Mouse (Mus musculus) stomach, embryonic 14.5 days (tissue): ENCODE measurements around the gene Tmc7. TPM values are rescaled to one million over a fixed set of nuclear protein-coding genes. Genes with fewer than 3 reads are reported as not detected.

Experiments used
- ATAC-seq: fragments of 200-750 bp; cut with Nextera tagmentation; 2 replicates; pipeline ENCODE4 v1.8.0; 2017; ENCODE audit warnings: low read depth, moderate TSS enrichment; ENCODE audit not compliant: insufficient number of reproducible peaks, insufficient read depth, low FRiP score
- H3K27ac ChIP-seq: fragments of 300-500 bp; sonication (generic); 2 replicates; pipeline ENCODE4 v1.5.1; 2014; ENCODE audit warnings: mild to moderate bottlenecking, low read length, moderate library complexity, mixed read lengths
- H3K27me3 ChIP-seq: fragments of 300-500 bp; sonication (generic); 2 replicates; pipeline ENCODE4 v1.6.1; 2014; ENCODE audit warnings: low read length, control low read depth, mixed read lengths; ENCODE audit not compliant: control insufficient read depth, insufficient read depth
- H3K36me3 ChIP-seq: fragments of 300-500 bp; sonication (generic); 2 replicates; pipeline ENCODE4 v1.6.1; 2014; ENCODE audit warnings: mild to moderate bottlenecking, control low read depth, low read length, moderate library complexity, mixed read lengths; ENCODE audit not compliant: control insufficient read depth, insufficient read depth
- H3K4me1 ChIP-seq: fragments of 300-500 bp; sonication (generic); 2 replicates; pipeline ENCODE4 v1.6.1; 2014; ENCODE audit warnings: low read length, control low read depth, mixed read lengths; ENCODE audit not compliant: control insufficient read depth, insufficient read depth
- H3K4me2 ChIP-seq: fragments of 300-500 bp; sonication (generic); replicated peaks from 2 replicates; pipeline ENCODE4 v1.6.1; 2014; ENCODE audit warnings: low read depth, low read length, control low read depth
- H3K4me3 ChIP-seq: fragments of 300-500 bp; sonication (generic); 2 replicates; pipeline ENCODE4 v1.5.1; 2014; ENCODE audit warnings: low read depth, low read length, control low read depth
- H3K9ac ChIP-seq: fragments of 300-500 bp; sonication (generic); replicated peaks from 2 replicates; pipeline ENCODE4 v1.6.1; 2014; ENCODE audit warnings: low read depth, mild to moderate bottlenecking, control low read depth, low read length, moderate library complexity, mixed read lengths
- H3K9me3 ChIP-seq: fragments of 300-500 bp; sonication (generic); 2 replicates; pipeline ENCODE4 v1.6.1; 2016; ENCODE audit warnings: low read depth, low read length, control low read depth; ENCODE audit not compliant: control insufficient read depth
- WGBS: fragments of 180-500 bp; shearing (Covaris S2); extraction: QIAGEN DNeasy Blood & Tissue Kit; methylation state at CpG from one replicate; pipeline ENCODE4 v1.1.7; 2014; 5-methylcytosine and 5-hydroxymethylcytosine counted together
- polyA plus RNA-seq: library from polyadenylated mRNA; unstranded; fragments of >200 nt; fragmentation: Nextera tagmentation; extraction: Ambion mirVana; gene quantifications from 2 replicates; pipeline ENCODE4 v1.2.1, GENCODE M21; 2014

Tmc7 gene
- polyA plus RNA-seq, 1 experiment from 2014 or later: 13.3 TPM

DNA sequence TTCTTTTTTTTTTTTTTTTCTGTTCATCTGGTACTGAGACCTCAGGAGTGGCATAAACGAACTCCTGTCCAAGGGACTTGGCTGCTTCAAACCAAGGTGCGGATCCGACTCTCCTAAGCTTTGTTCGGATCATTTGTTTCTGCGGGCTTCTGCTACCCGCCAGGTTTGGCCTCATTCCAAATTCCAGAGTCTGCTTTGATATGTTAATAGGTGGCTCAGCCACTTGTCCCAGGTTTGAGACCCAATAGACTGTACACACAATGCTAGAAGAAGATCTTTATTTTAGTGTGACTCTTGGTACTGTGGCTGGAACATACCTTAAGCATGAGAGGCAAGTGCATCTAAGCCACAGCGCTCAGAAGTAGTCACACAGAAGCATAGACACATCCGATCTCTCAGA lies 27.4 kb upstream of the Tmc7 start:
- Histone ChIP-seq H3K27ac (no peak overlapping the region), H3K4me1 (no peaks in the 10 kb centered on the region), H3K36me3 (no peaks in the 10 kb centered on the region), H3K27me3 (no peaks in the 10 kb centered on the region), H3K9ac (no peak overlapping the region), H3K4me2 (no peak overlapping the region), H3K9me3 (no peaks in the 10 kb centered on the region), H3K4me3 (no peak overlapping the region)
- 69% methylated on average over 8 of the region's 8 CpGs for WGBS
- no peak for ATAC-seq

DNA sequence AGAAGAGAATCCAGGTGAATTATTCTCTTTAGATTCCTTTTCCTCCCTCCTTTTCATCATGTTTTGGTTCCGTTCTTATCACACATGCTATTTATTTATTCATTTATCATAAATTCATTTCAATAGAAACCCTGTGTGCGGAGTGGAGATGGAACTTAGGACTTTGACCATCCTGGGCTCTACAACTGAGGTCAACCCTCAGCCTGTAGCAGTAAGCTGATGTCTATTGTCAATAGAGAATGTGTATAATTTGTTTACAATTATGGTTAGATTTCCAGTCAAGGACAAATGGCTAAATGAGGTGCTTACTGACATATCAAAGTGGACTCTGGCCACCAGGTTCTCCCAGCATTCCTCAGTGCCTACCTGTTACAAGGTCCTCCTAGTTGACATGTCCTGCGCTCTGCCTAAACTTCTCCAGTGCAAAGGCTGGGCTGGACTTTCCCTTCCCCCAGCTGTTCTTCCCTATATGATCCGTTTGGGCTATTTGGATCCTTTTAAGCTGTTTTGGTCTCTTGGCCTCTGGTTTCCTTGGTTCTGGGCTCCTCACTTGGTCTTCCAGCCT lies 26.7 kb upstream of the Tmc7 start:
- no peaks in the 10 kb centered on the region for H3K27me3 ChIP-seq
- 75% methylated on average over 4 of the region's 4 CpGs for WGBS
- ATAC-seq: no peak

DNA sequence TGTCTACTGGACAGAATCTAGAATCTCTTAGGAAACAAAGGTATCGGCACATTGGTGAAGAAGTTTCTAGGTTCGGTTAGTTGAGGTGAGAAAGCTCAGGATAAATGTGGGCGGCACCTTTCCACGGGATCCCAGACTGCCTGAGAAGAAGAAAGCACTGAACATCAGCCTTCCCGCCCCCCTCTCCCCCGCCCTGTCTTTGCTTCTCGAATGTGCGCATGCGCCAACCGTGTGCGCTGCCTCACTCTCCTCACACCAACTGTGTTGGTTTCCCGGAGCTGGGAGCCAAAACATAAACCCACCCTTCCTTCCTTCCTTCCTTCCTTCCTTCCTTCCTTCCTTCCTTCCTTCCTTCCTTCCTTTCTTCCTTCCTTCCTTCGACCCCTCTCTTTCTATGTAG lies 26.2 kb upstream of the Tmc7 start:
- H3K9me3 ChIP-seq: peaks cover 5% of the 10 kb centered on the region; the same call in 1 of the 2 replicates
- ATAC-seq: no peak
- H3K27me3 ChIP-seq: no peaks in the 10 kb centered on the region
- no peak overlapping the region for H3K4me3 ChIP-seq
- H3K36me3 ChIP-seq: no peaks in the 10 kb centered on the region
- H3K27ac ChIP-seq: no peak overlapping the region
- 82% methylated on average over 13 of the region's 13 CpGs for WGBS
- no peak overlapping the region for H3K4me2 ChIP-seq
- H3K4me1 ChIP-seq: no peaks in the 10 kb centered on the region
- no peak overlapping the region for H3K9ac ChIP-seq

More for the DNA sequence above, 26.7 kb upstream of the Tmc7 start:
- Histone ChIP-seq H3K27ac (no peak overlapping the region), H3K4me2 (no peak overlapping the region), H3K9me3 (peaks cover 5% of the 10 kb centered on the region; the same call in 1 of the 2 replicates), H3K4me1 (no peaks in the 10 kb centered on the region), H3K4me3 (no peak overlapping the region), H3K36me3 (no peaks in the 10 kb centered on the region), H3K9ac (no peak overlapping the region)

DNA sequence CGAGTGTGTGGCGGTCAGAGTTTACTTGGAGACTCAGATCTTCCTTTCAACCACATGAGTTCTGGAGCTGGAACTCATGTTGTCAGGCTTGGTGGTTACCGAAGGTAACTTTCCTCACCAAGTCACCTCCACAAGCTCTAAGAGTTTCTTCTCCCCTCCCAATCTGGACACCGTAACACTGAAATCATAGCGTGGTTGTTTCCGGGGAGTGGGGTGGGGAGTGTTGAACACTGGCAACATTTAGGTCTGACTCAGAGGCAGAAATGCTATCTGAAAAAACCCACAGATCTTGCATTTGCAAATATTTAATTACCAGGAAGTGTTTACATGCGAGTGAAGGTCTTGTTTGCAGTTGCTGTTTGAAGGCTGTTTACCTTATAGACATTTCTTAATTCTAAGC lies 25.3 kb upstream of the Tmc7 start:
- Histone ChIP-seq H3K36me3 (no peaks in the 10 kb centered on the region), H3K9me3 (peaks cover 5% of the 10 kb centered on the region; the same call in 1 of the 2 replicates), H3K27me3 (no peaks in the 10 kb centered on the region), H3K27ac (no peak overlapping the region), H3K4me3 (no peak overlapping the region), H3K9ac (no peak overlapping the region), H3K4me2 (no peak overlapping the region), H3K4me1 (no peaks in the 10 kb centered on the region)
- ATAC-seq: no peak
- 67% methylated on average over 7 of the region's 7 CpGs for WGBS

DNA sequence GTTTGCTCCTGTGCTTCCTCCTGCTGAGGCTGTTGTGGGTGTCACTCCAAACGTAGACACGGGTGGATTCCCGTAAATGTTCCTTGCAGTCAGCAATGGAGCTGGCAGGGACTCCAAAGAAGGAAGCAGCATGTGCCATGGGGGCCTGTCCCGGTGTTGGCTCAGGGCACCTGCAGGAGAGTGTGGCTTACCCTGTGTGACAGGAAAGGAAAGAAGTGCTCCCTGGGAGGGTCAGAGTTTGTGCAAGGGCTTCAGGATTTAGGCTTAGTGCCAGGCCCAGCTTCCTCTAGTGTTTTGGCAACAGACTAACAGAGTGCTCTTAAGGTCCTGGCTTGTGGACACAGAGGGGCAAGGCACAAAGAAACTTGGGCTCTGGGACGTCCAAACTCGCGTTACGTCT lies 20.3 kb upstream of the Tmc7 start:
- Histone ChIP-seq H3K4me1 (no peaks in the 10 kb centered on the region), H3K27me3 (no peaks in the 10 kb centered on the region), H3K27ac (no peak overlapping the region), H3K4me3 (no peak overlapping the region), H3K9ac (no peak overlapping the region), H3K9me3 (peaks cover 5% of the 10 kb centered on the region; the same call in 1 of the 2 replicates), H3K36me3 (no peaks in the 10 kb centered on the region), H3K4me2 (no peak overlapping the region)
- WGBS: 80% methylated on average over 8 of the region's 8 CpGs
- ATAC-seq: no peak

DNA sequence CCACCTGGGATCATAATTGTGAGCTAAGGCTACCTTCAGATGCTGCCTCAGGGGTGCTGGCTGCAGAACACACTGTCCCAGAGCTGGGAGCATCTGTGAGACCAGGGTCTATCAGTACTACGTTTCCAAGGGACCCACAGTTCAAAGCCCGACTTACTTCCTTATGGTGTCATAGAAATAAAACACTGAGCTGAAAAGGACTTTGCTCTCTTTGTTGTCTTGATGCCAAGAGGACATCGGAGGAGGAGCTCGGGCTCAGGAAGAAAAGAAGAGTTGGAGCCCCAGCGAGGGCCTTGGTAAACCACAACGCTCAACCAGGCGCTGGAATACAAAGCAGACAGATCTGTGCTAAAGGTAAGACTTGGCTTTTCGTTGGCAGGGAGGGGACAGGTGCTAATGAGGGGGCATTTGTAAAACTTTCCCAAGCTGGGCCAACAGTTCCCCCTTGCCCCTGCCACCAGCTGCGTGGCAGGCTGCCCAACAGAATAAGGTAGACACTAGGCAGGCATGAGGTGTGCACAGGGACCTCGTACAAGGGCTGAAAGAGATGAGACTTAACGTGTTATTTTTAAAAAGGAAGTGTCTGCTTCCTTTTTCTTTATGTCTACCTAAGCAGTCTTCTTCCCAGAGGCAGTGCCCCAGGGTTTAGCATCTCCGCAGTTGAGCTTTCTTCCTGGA lies 15.6 kb upstream of the Tmc7 start:
- Histone ChIP-seq H3K9ac (no peak overlapping the region), H3K27ac (no peak overlapping the region), H3K4me2 (no peak overlapping the region), H3K9me3 (no peaks in the 10 kb centered on the region), H3K36me3 (no peaks in the 10 kb centered on the region), H3K4me3 (no peak overlapping the region), H3K27me3 (peaks cover 9% of the 10 kb centered on the region; the same call in 1 of the 2 replicates), H3K4me1 (0 out of 2 replicates have a peak, but pooled peaks cover 5% of the 10 kb centered on the region)
- WGBS: 74% methylated on average over 12 of the region's 12 CpGs
- no peak for ATAC-seq

DNA sequence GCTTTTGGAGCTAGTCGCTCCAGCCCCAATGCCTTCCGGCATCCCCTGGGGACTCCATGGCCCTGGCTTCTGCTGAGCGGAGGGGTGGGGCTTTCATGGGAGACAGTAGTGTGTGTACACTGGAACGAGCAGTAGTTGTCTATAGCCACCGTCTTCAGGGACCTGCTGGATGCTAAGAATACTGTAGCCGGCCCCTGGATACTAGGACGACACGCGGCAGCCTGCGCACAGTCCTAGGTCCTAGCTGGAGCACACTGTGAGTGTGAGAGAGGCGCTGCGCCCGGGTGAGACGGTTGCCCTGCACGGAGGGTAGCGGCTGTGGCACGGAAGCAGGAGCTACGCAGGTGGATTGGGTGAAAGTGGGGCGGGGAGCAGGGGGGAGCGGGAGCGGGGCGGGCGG lies 12.7 kb upstream of the Tmc7 start, which contains the start of gene Tmc5:
Gene Tmc5, plus strand, starts transcription at position 97 of the 400 bp plus-strand sequence.
- H3K4me1 ChIP-seq: peaks cover 16% of the 10 kb centered on the region
- H3K27ac ChIP-seq: no peak within 1 kb of the TSS
- no peaks in the 10 kb centered on the region for H3K9me3 ChIP-seq
- 6% methylated on average over 23 of the region's 23 CpGs for WGBS
- H3K9ac ChIP-seq: no peak within 1 kb of the TSS
- peak within 1 kb of the TSS; percentile 41 for H3K4me2 ChIP-seq
- peak within 1 kb of the TSS; percentile 18 for H3K4me3 ChIP-seq
- ATAC-seq: peak; percentile 21; the same call in 1 of the 2 replicates
- H3K36me3 ChIP-seq: no peaks in the 10 kb centered on the region
- peaks cover 9% of the 10 kb centered on the region; the same call in 1 of the 2 replicates for H3K27me3 ChIP-seq

DNA sequence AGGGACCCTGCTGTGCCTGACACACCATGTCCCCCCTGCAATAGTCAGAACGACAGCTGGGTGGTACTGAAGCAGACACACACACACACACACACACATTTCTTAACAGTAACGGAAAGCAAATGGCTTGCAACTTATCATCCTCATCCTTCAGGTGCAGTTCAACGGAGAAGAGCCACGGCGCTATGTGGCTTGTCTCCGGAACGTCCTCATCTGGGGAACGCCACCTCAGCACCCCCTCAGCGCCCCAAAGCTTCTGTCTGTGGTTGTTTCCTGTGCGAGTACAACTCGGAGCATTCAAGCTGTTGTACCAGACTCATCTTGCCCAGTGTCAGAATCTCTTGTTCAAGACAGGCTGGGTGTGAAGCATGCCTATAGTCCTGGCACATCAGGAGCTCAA lies 11.7 kb upstream of the Tmc7 start:
- no peaks in the 10 kb centered on the region for H3K9me3 ChIP-seq
- no peak for ATAC-seq
- WGBS: 74% methylated on average over 11 of the region's 11 CpGs
- peaks cover 9% of the 10 kb centered on the region; the same call in 1 of the 2 replicates for H3K27me3 ChIP-seq
- no peak overlapping the region for H3K9ac ChIP-seq
- H3K36me3 ChIP-seq: no peaks in the 10 kb centered on the region
- H3K27ac ChIP-seq: no peak overlapping the region
- peaks cover 16% of the 10 kb centered on the region for H3K4me1 ChIP-seq
- no peak overlapping the region for H3K4me2 ChIP-seq
- H3K4me3 ChIP-seq: no peak overlapping the region
